ENCODE assay signal across 16 mouse cellular contexts in genomic region chr5:103835471-103836147, GRCm38 (mm10).
DNase-seq lines count a peak whose midpoint lies in the region; ATAC-seq and TF ChIP-seq lines count a peak whose summit lies in the region.
"Had no signal": no experiment of that assay in that cellular context is flagged by ENCODE, and none has a peak within 500 bp of the region (broad histone marks: within the 10 kb centered on the region; RNA-seq: fewer than 3 reads in every experiment).

No protein-coding gene starts in this region.

- no peak for ATAC-seq in embryonic facial prominence, embryonic 12.5 days (ENCODE audit: insufficient number of reproducible peaks, insufficient read depth, low FRiP score, low TSS enrichment)
- ATAC-seq in kidney, embryonic 14.5 days (ENCODE audit: low FRiP score, low TSS enrichment) = 0 out of 2 replicates have a peak, but pooled peaks have one; percentile 9
- no peak for ATAC-seq in intestine, embryonic 16.5 days
- ATAC-seq: midbrain, embryonic 15.5 days had no signal

- peaks cover 11% of the 10 kb centered on the region for H3K4me1 ChIP-seq in embryonic facial prominence, embryonic 12.5 days
- H3K4me1 ChIP-seq in embryonic facial prominence, embryonic 10.5 days = peaks cover 11% of the 10 kb centered on the region
- H3K4me1 ChIP-seq in kidney, embryonic 14.5 days (ENCODE audit: control insufficient read depth, insufficient read depth, low read length) = peaks cover 16% of the 10 kb centered on the region; the same call in 1 of the 2 replicates
- no peaks in the 10 kb centered on the region for H3K4me1 ChIP-seq in intestine, embryonic 16.5 days (ENCODE audit: control insufficient read depth, insufficient read depth, low read length)
- H3K4me1 ChIP-seq: midbrain, embryonic 15.5 days had no signal

- H3K27me3 ChIP-seq in embryonic facial prominence, embryonic 12.5 days = no peaks in the 10 kb centered on the region
- no peaks in the 10 kb centered on the region for H3K27me3 ChIP-seq in embryonic facial prominence, embryonic 10.5 days (replicated peaks; ENCODE audit: low read depth, poor library complexity, severe bottlenecking)
- no peaks in the 10 kb centered on the region for H3K27me3 ChIP-seq in kidney, embryonic 14.5 days (ENCODE audit: control insufficient read depth, insufficient read depth, low read length)
- H3K27me3 ChIP-seq in intestine, embryonic 16.5 days (replicated peaks; ENCODE audit: control insufficient read depth, insufficient read depth, low read length) = no peaks in the 10 kb centered on the region
- H3K27me3 ChIP-seq: midbrain, embryonic 15.5 days; neural tube, embryonic 12.5 days had no signal

- H3K9me3 ChIP-seq in embryonic facial prominence, embryonic 12.5 days = no peaks in the 10 kb centered on the region
- H3K9me3 ChIP-seq in embryonic facial prominence, embryonic 10.5 days = no peaks in the 10 kb centered on the region
- no peaks in the 10 kb centered on the region for H3K9me3 ChIP-seq in kidney, embryonic 14.5 days (ENCODE audit: control insufficient read depth, low read length)
- no peaks in the 10 kb centered on the region for H3K9me3 ChIP-seq in intestine, embryonic 16.5 days (ENCODE audit: control insufficient read depth, low read length)
- H3K9me3 ChIP-seq: midbrain, embryonic 15.5 days; neural tube, embryonic 12.5 days had no signal

- no peak for TF ChIP-seq CTCF in brain, embryonic 14.5 days (IDR thresholded peaks at IDR 0.05; ENCODE audit: borderline replicate concordance, extremely low read depth, insufficient read depth, insufficient read length)

- DNase-seq in embryonic facial prominence, embryonic 10.5 days (ENCODE audit: low spot score) = no peak
- DNase-seq in kidney, adult 11 months = peak; percentile 71
- DNase-seq in kidney, postnatal 14 days = no peak
- DNase-seq in brain, embryonic 14.5 days (ENCODE audit: low read depth) = peak; percentile 59
- DNase-seq in spleen, postnatal 14 days (ENCODE audit: low spot score in 2 of 2) = no peak
- DNase-seq: adrenal gland, postnatal 25 days; cerebellum, postnatal 36 days; heart, adult 11 months; lung, postnatal 36 days; thymus, postnatal 4 days had no signal

- 0 out of 2 replicates have a peak overlapping the region, but pooled peaks have one; percentile 36 for H3K27ac ChIP-seq in embryonic facial prominence, embryonic 12.5 days
- H3K27ac ChIP-seq in embryonic facial prominence, embryonic 10.5 days (replicated peaks) = no peak overlapping the region
- peak overlapping the region; percentile 27; the same call in 1 of the 2 replicates for H3K27ac ChIP-seq in kidney, embryonic 14.5 days (ENCODE audit: low read depth, low read length)
- H3K27ac ChIP-seq in intestine, embryonic 16.5 days (ENCODE audit: low read length) = no peak overlapping the region
- H3K27ac ChIP-seq: midbrain, embryonic 15.5 days; neural tube, embryonic 12.5 days; stomach, postnatal 0 days had no signal

- 78% methylated on average over 15 of the region's 15 CpGs for WGBS in embryonic facial prominence, embryonic 12.5 days
- WGBS in embryonic facial prominence, embryonic 10.5 days = 86% methylated on average over 15 of the region's 15 CpGs
- whole genome bisulfite sequencing in kidney, embryonic 14.5 days = 69% methylated on average over 15 of the region's 15 CpGs
- WGBS in intestine, embryonic 16.5 days = 84% methylated on average over 15 of the region's 15 CpGs

- H3K4me3 ChIP-seq in embryonic facial prominence, embryonic 12.5 days = no peak overlapping the region
- no peak overlapping the region for H3K4me3 ChIP-seq in embryonic facial prominence, embryonic 10.5 days
- H3K4me3 ChIP-seq in kidney, embryonic 14.5 days (ENCODE audit: low read length) = no peak overlapping the region
- no peak overlapping the region for H3K4me3 ChIP-seq in intestine, embryonic 16.5 days (ENCODE audit: low read length)
- H3K4me3 ChIP-seq: midbrain, embryonic 15.5 days; neural tube, embryonic 12.5 days had no signal

- H3K36me3 ChIP-seq in embryonic facial prominence, embryonic 12.5 days = peaks cover 7% of the 10 kb centered on the region
- H3K36me3 ChIP-seq in embryonic facial prominence, embryonic 10.5 days (replicated peaks) = peaks cover 18% of the 10 kb centered on the region
- peaks cover 14% of the 10 kb centered on the region for H3K36me3 ChIP-seq in kidney, embryonic 14.5 days (ENCODE audit: control insufficient read depth, insufficient read depth, low read length)
- peaks cover 7% of the 10 kb centered on the region for H3K36me3 ChIP-seq in intestine, embryonic 16.5 days (ENCODE audit: control insufficient read depth, insufficient read depth, low read length)
- H3K36me3 ChIP-seq: midbrain, embryonic 15.5 days had no signal

- no peak overlapping the region for H3K9ac ChIP-seq in embryonic facial prominence, embryonic 12.5 days
- H3K9ac ChIP-seq in kidney, embryonic 14.5 days (ENCODE audit: low read depth, low read length) = no peak overlapping the region
- H3K9ac ChIP-seq in intestine, embryonic 16.5 days (ENCODE audit: low read depth, low read length) = no peak overlapping the region
- H3K9ac ChIP-seq: midbrain, embryonic 15.5 days; neural tube, embryonic 12.5 days had no signal

- TF ChIP-seq POLR2A in brain, embryonic 14.5 days (IDR thresholded peaks at IDR 0.05; ENCODE audit: borderline replicate concordance, extremely low read depth, insufficient read depth, insufficient read length, poor library complexity, severe bottlenecking) = no peak

- H3K4me2 ChIP-seq in embryonic facial prominence, embryonic 12.5 days (replicated peaks) = no peak overlapping the region
- H3K4me2 ChIP-seq in kidney, embryonic 14.5 days (replicated peaks; ENCODE audit: low read depth, low read length) = no peak overlapping the region
- no peak overlapping the region for H3K4me2 ChIP-seq in intestine, embryonic 16.5 days (ENCODE audit: low read depth, low read length)
- H3K4me2 ChIP-seq: midbrain, embryonic 15.5 days; neural tube, embryonic 12.5 days had no signal

Comparison
In these comparisons a context has a peak if more than half of its experiments do, and no peak if none do; other contexts are left out.
1. H3K27ac ChIP-seq: peak in embryonic facial prominence, embryonic 12.5 days (single experiment) and kidney, embryonic 14.5 days (single experiment); none in embryonic facial prominence, embryonic 10.5 days (single experiment) and intestine, embryonic 16.5 days (single experiment).
2. DNase-seq: peak in kidney, adult 11 months (single experiment) and brain, embryonic 14.5 days (single experiment); none in embryonic facial prominence, embryonic 10.5 days (single experiment), kidney, postnatal 14 days (single experiment) and spleen, postnatal 14 days (0 of 2).